Mouse (Mus musculus) lung, embryonic 16.5 days (tissue): ENCODE results near the gene Fez1. TPM values are rescaled to one million over a fixed set of nuclear protein-coding genes. Genes with fewer than 3 reads are reported as not detected.
A peak's percentile ranks its signal among the peaks of the same experiment; 100 is the strongest.

Experiments used
- ATAC-seq: fragments of 200-750 bp; cut with Nextera tagmentation; 2 replicates; pipeline ENCODE4 v1.8.0; 2017; ENCODE audit warnings: low read depth, mild to moderate bottlenecking, moderate library complexity
- H3K27ac ChIP-seq: fragments of 300-500 bp; sonication (generic); 2 replicates; pipeline ENCODE4 v1.5.1; 2014; ENCODE audit warnings: mild to moderate bottlenecking, control low read depth, low read length
- H3K27me3 ChIP-seq: fragments of 300-500 bp; sonication (generic); 2 replicates; pipeline ENCODE4 v1.6.1; 2014; ENCODE audit warnings: low read depth, low read length, mixed read lengths; ENCODE audit not compliant: control insufficient read depth, insufficient read depth
- H3K36me3 ChIP-seq: fragments of 300-500 bp; sonication (generic); 2 replicates; pipeline ENCODE4 v1.6.1; 2014; ENCODE audit warnings: low read length; ENCODE audit not compliant: control insufficient read depth, insufficient read depth
- H3K4me1 ChIP-seq: fragments of 300-500 bp; sonication (generic); replicated peaks from 2 replicates; pipeline ENCODE4 v1.6.1; 2014; ENCODE audit warnings: low read length, mixed read lengths; ENCODE audit not compliant: control insufficient read depth, insufficient read depth
- H3K4me2 ChIP-seq: fragments of 300-500 bp; sonication (generic); 2 replicates; pipeline ENCODE4 v1.6.1; 2014; ENCODE audit warnings: low read depth, low read length, control low read depth
- H3K4me3 ChIP-seq: fragments of 300-500 bp; sonication (generic); 2 replicates; pipeline ENCODE4 v1.5.1; 2014; ENCODE audit warnings: mild to moderate bottlenecking, low read length, control low read depth
- H3K9ac ChIP-seq: fragments of 300-500 bp; sonication (generic); 2 replicates; pipeline ENCODE4 v1.6.1; 2014; ENCODE audit warnings: low read length, control low read depth
- H3K9me3 ChIP-seq: fragments of 300-500 bp; sonication (generic); 2 replicates; pipeline ENCODE4 v1.6.1; 2016; ENCODE audit warnings: low read length; ENCODE audit not compliant: control insufficient read depth
- WGBS: fragments of 180-500 bp; shearing (Covaris S2); extraction: QIAGEN DNeasy Blood & Tissue Kit; methylation state at CpG from one replicate; pipeline ENCODE4 v1.1.7; 2014; 5-methylcytosine and 5-hydroxymethylcytosine counted together
- polyA plus RNA-seq: library from polyadenylated mRNA; unstranded; fragments of >200 nt; fragmentation: Nextera tagmentation; extraction: Ambion mirVana; gene quantifications from 2 replicates; pipeline ENCODE4 v1.2.1, GENCODE M21; 2015

Gene Fez1
- polyA plus RNA-seq: 3.5 and 4.9 TPM in 2 replicates

- no peaks in the 10 kb centered on the region for H3K27me3 ChIP-seq
- 0 out of 2 replicates have a peak within 1 kb of the TSS, but pooled peaks have one; percentile 9 for H3K9ac ChIP-seq
- H3K27ac ChIP-seq: no peak within 1 kb of the TSS
- H3K36me3 ChIP-seq: no peaks in the 10 kb centered on the region
- H3K4me3 ChIP-seq: no peak within 1 kb of the TSS; the same call in 1 of the 2 replicates
- ATAC-seq: peak; percentile 64; the same call in 1 of the 2 replicates
- WGBS: 1% methylated on average over 8 of the region's 8 CpGs
- H3K9me3 ChIP-seq: no peaks in the 10 kb centered on the region
- H3K4me1 ChIP-seq: peaks cover 6% of the 10 kb centered on the region
- H3K4me2 ChIP-seq: peak within 1 kb of the TSS; percentile 31
Observed at GRCm38 (mm10) chr9:36821644-36822000, at the start of gene Fez1. Gene Fez1 (plus strand): TSS chr9:36821864.

GRCm38 (mm10) chr9:36783921-36784320 lies 37.7 kb upstream of the Fez1 start:
- H3K9me3 ChIP-seq: no peaks in the 10 kb centered on the region
- H3K27ac ChIP-seq: no peak overlapping the region
- H3K27me3 ChIP-seq: no peaks in the 10 kb centered on the region
- ATAC-seq: no peak
- H3K4me2 ChIP-seq: no peak overlapping the region
- H3K4me1 ChIP-seq: no peaks in the 10 kb centered on the region
- H3K9ac ChIP-seq: no peak overlapping the region
- no peak overlapping the region for H3K4me3 ChIP-seq
- H3K36me3 ChIP-seq: peaks cover 50% of the 10 kb centered on the region
- WGBS: 85% methylated on average over 2 of the region's 2 CpGs

DNA sequence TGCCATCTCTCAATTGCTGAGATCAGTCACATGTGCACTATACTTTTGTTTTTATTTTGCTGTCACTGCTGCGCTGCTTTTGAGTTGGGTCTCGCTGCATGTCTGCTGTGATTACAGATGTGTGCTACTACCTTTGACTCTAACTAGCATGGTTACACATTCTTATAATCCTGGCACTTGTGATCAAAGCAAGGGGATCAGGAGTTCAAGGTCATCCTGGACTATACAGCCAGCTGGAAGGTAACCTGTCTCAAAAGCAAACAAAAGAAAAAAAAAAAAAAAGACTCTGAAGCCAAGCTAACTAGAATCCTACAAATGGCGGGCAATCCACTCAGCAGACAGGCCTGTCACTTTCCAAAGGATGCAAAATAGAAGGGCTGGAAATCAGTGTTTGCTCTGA lies 29.5 kb upstream of the Fez1 start:
- Histone ChIP-seq H3K4me2 (no peak overlapping the region), H3K9ac (no peak overlapping the region), H3K27me3 (no peaks in the 10 kb centered on the region), H3K36me3 (peaks cover 20% of the 10 kb centered on the region), H3K4me3 (no peak overlapping the region), H3K4me1 (peaks cover 8% of the 10 kb centered on the region), H3K9me3 (no peaks in the 10 kb centered on the region), H3K27ac (no peak overlapping the region)
- 81% methylated on average over 3 of the region's 3 CpGs for WGBS
- ATAC-seq: no peak

DNA sequence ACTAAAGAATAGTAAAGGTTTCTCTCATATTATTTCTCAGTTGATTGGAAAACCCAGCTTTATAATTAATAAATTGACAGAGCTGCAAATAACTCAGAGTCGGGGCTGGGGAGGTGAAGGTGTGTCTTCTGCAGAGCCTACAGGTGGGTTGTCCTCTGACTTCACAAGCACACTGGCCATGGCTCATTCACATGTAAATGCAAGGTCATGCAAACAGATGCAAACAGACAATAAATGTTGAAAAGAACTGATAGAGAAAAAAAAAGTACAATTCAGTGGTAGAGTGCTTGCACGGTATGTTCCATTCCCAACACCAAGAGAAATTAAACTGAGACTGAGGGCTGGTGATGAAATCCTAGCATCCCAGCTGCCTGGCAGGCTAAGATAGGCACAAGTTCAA lies 27.2 kb upstream of the Fez1 start:
- Histone ChIP-seq H3K9me3 (no peaks in the 10 kb centered on the region), H3K36me3 (peaks cover 9% of the 10 kb centered on the region), H3K9ac (no peak overlapping the region), H3K27me3 (no peaks in the 10 kb centered on the region), H3K4me3 (no peak overlapping the region), H3K4me1 (peaks cover 8% of the 10 kb centered on the region), H3K27ac (no peak overlapping the region), H3K4me2 (no peak overlapping the region)
- ATAC-seq: no peak
- 82% methylated on average over 2 of the region's 2 CpGs for WGBS

- peak overlapping the region; percentile 73 for H3K4me2 ChIP-seq
- no peak overlapping the region for H3K27ac ChIP-seq
- no peak for ATAC-seq
- no peak overlapping the region for H3K4me3 ChIP-seq
- H3K4me1 ChIP-seq: peaks cover 8% of the 10 kb centered on the region
- no peaks in the 10 kb centered on the region for H3K9me3 ChIP-seq
- WGBS: 80% methylated on average over 1 of the region's 1 CpGs
- peaks cover 4% of the 10 kb centered on the region; the same call in 1 of the 2 replicates for H3K36me3 ChIP-seq
- H3K27me3 ChIP-seq: no peaks in the 10 kb centered on the region
- 0 out of 2 replicates have a peak overlapping the region, but pooled peaks have one; percentile 34 for H3K9ac ChIP-seq
Observed at GRCm38 (mm10) chr9:36795556-36795955, 26.1 kb upstream of the Fez1 start.

DNA sequence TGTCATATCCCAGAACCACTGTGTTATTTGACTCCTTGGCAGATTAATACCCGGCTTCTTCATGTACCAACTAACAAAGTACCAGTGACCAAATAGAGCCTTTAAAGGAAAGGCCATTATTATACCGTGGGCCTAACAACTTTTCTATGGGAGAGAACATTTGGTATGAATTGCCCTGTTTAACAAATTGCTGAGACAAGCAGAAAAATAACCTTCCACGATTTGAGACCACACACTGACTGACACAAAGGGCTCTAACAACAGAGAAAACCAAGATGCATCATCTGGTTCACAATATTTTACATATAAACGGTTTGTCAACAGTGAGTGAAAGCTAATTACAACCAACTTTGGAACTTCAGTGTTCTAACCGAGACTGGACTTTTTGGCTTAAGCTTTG lies 25.4 kb upstream of the Fez1 start:
- H3K4me3 ChIP-seq: peak overlapping the region; percentile 97
- ATAC-seq: no peak
- H3K4me1 ChIP-seq: peaks cover 8% of the 10 kb centered on the region
- no peak overlapping the region for H3K27ac ChIP-seq
- whole genome bisulfite sequencing: 16% methylated on average over 5 of the region's 5 CpGs
- H3K9ac ChIP-seq: peak overlapping the region; percentile 99
- peak overlapping the region; percentile 73 for H3K4me2 ChIP-seq
- no peaks in the 10 kb centered on the region for H3K27me3 ChIP-seq
- peaks cover 2% of the 10 kb centered on the region; the same call in 1 of the 2 replicates for H3K36me3 ChIP-seq
- no peaks in the 10 kb centered on the region for H3K9me3 ChIP-seq

GRCm38 (mm10) chr9:36796781-36797555 lies 24.7 kb upstream of the Fez1 start, which contains the start of gene Ei24:
Gene Ei24 (minus strand): TSS chr9:36797393.
- WGBS: 0% methylated on average over 63 of the region's 66 CpGs
- peaks cover 2% of the 10 kb centered on the region; the same call in 1 of the 2 replicates for H3K36me3 ChIP-seq
- peak within 1 kb of the TSS; percentile 73 for H3K4me2 ChIP-seq
- peak; percentile 100 for ATAC-seq
- peak within 1 kb of the TSS; percentile 97 for H3K4me3 ChIP-seq
- no peaks in the 10 kb centered on the region for H3K9me3 ChIP-seq
- H3K9ac ChIP-seq: peak within 1 kb of the TSS; percentile 99
- peak within 1 kb of the TSS; percentile 70 for H3K27ac ChIP-seq
- peaks cover 8% of the 10 kb centered on the region for H3K4me1 ChIP-seq
- no peaks in the 10 kb centered on the region for H3K27me3 ChIP-seq

DNA sequence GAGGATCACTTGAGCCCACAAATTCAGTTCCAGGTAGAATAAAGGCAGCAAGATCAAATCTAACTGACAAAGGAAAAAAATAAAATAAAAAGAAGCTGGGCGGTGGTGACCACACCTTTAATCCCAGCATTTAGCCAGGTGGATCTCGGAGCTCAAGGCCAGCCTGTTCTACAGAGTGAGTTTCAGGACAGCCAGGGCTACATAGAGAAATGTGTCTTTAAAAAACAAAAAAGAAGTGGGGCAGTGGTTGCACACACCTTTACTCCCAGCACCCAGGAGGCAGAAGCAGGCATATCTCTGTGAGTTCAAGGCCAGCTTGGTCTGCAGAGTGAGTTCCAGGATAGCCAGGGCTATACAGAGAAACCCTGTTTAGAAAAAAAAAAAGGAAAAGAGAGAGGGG lies 19.7 kb upstream of the Fez1 start:
- H3K36me3 ChIP-seq: no peaks in the 10 kb centered on the region
- WGBS: 85% methylated on average over 2 of the region's 2 CpGs
- H3K9ac ChIP-seq: no peak overlapping the region
- ATAC-seq: no peak
- no peak overlapping the region for H3K4me2 ChIP-seq
- no peak overlapping the region for H3K27ac ChIP-seq
- no peaks in the 10 kb centered on the region for H3K4me1 ChIP-seq
- H3K4me3 ChIP-seq: no peak overlapping the region
- no peaks in the 10 kb centered on the region for H3K9me3 ChIP-seq
- H3K27me3 ChIP-seq: no peaks in the 10 kb centered on the region

DNA sequence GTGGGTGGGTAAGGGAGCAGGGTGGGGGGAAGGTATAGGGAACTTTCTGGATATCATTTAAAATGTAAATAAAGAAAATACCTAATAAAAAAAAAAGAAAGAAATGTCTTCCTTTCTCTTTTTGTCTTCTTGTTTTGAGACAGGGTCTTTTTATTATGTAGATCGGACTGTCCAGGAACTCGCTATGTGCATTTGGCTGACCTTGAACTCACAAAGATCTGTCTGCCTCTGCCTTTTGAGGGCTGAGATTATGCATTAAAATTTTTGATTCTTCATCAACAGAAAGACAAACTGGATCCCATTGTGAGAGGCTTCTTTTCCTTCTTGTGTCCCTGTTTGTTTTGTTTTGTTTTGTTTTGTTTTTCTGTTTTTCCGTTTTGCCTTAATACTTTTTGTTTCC lies 18.7 kb upstream of the Fez1 start:
- H3K36me3 ChIP-seq: no peaks in the 10 kb centered on the region
- H3K27me3 ChIP-seq: no peaks in the 10 kb centered on the region
- no peak overlapping the region for H3K4me3 ChIP-seq
- WGBS: 82% methylated on average over 3 of the region's 3 CpGs
- no peaks in the 10 kb centered on the region for H3K4me1 ChIP-seq
- no peak overlapping the region for H3K27ac ChIP-seq
- H3K9ac ChIP-seq: no peak overlapping the region
- H3K4me2 ChIP-seq: no peak overlapping the region
- no peaks in the 10 kb centered on the region for H3K9me3 ChIP-seq
- ATAC-seq: no peak
